Mouse (Mus musculus) heart, embryonic 15.5 days (tissue): ENCODE measurements at regions not wholly inside any gene's neighbourhood (a gene's known extent, or its start where the extent isn't known, plus 50 kb on each side); places are given as distances from the start of the nearest gene placed in this dataset.

Experiments
- ATAC-seq: fragments of 200-750 bp; cut with Nextera tagmentation; replicated peaks from 2 replicates; pipeline ENCODE4 v1.8.0; 2017; ENCODE audit warnings: low read depth, moderate TSS enrichment; ENCODE audit not compliant: insufficient number of reproducible peaks, insufficient read depth, low FRiP score
- H3K27ac ChIP-seq: fragments of 300-500 bp; sonication (generic); 2 replicates; pipeline ENCODE4 v1.5.1; 2015; ENCODE audit warnings: mild to moderate bottlenecking, inconsistent platforms
- H3K27me3 ChIP-seq: fragments of 300-500 bp; sonication (generic); 2 replicates; pipeline ENCODE4 v1.6.1; 2015; ENCODE audit warnings: inconsistent platforms
- H3K36me3 ChIP-seq: fragments of 300-500 bp; sonication (generic); 2 replicates; pipeline ENCODE4 v1.6.1; 2015; ENCODE audit warnings: mild to moderate bottlenecking, inconsistent platforms
- H3K4me1 ChIP-seq: fragments of 300-500 bp; sonication (generic); replicated peaks from 2 replicates; pipeline ENCODE4 v1.6.1; 2015; ENCODE audit warnings: inconsistent platforms
- H3K4me2 ChIP-seq: fragments of 300-500 bp; sonication (generic); 2 replicates; pipeline ENCODE4 v1.6.1; 2015; ENCODE audit warnings: inconsistent platforms, mild to moderate bottlenecking, moderate library complexity
- H3K4me3 ChIP-seq: fragments of 300-500 bp; sonication (generic); 2 replicates; pipeline ENCODE4 v1.5.1; 2015; ENCODE audit warnings: mild to moderate bottlenecking, inconsistent platforms
- H3K9ac ChIP-seq: fragments of 300-500 bp; sonication (generic); 2 replicates; pipeline ENCODE4 v1.6.1; 2015; ENCODE audit warnings: mild to moderate bottlenecking, inconsistent platforms
- H3K9me3 ChIP-seq: fragments of 300-500 bp; sonication (generic); replicated peaks from 2 replicates; pipeline ENCODE4 v1.6.1; 2016; ENCODE audit warnings: inconsistent platforms
- WGBS: fragments of 180-500 bp; shearing (Covaris S2); methylation state at CpG from one replicate; pipeline ENCODE4 v1.1.7; 2015; ENCODE audit warnings: mixed read lengths; 5-methylcytosine and 5-hydroxymethylcytosine counted together

DNA sequence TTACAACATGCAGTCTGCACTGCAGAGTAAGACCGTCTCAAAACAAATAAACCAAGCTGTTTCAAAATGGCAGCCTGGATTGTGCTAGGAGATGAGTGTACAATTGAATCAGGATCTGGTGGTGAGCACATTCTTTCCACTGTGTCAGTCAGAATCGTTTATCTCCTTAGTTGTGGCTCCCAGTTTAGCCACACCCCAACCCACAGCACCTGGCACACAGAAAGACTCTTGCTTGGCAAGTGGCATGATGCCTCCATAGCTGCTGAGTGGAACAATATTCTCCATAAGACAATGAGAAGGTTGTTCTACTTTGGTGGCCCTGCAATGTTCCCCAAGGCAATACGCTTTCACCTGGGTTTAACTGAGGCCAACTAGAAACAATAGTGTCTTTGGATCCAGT lies 616.6 kb downstream of the Insc start:
- Histone ChIP-seq H3K4me1 (peaks cover 6% of the 10 kb centered on the region), H3K9me3 (no peaks in the 10 kb centered on the region), H3K4me2 (no peak overlapping the region), H3K4me3 (no peak overlapping the region), H3K27me3 (no peaks in the 10 kb centered on the region), H3K27ac (no peak overlapping the region), H3K9ac (no peak overlapping the region), H3K36me3 (no peaks in the 10 kb centered on the region)
- ATAC-seq = no peak
- WGBS = 74% methylated on average over 3 of the region's 3 CpGs

- WGBS = 79% methylated on average over 2 of the region's 2 CpGs
- Histone ChIP-seq H3K9ac (no peak overlapping the region), H3K9me3 (no peaks in the 10 kb centered on the region), H3K27ac (no peak overlapping the region), H3K36me3 (no peaks in the 10 kb centered on the region), H3K27me3 (no peaks in the 10 kb centered on the region), H3K4me1 (peaks cover 14% of the 10 kb centered on the region), H3K4me2 (no peak overlapping the region), H3K4me3 (no peak overlapping the region)
- ATAC-seq = no peak
These were observed 618.6 kb downstream of the Insc start for GRCm38 (mm10) chr7:115362117-115362516.

DNA sequence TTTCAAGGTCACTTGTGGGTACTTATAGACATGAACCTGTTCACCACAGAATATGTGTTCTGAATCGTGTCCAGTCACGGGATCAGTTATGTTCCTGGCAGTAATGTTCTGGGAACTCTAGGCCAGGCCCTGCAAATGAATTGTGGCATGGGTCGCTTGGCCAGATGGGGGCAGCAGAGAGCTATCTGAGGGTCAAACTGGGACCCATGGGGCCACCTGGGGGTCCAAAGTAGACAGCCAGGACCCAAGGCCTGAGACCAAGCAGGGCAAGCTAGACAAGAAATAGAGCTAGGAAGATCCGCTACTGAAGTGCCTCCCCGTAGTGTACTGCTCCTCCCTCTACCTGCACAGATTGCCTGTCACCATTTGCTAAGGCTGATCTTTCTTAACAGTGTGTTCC lies 623.4 kb downstream of the Insc start:
- H3K9ac ChIP-seq = no peak overlapping the region
- ATAC-seq = peak; percentile 12; the same call in 1 of the 2 replicates
- H3K4me3 ChIP-seq = no peak overlapping the region
- H3K4me2 ChIP-seq = no peak overlapping the region
- H3K27me3 ChIP-seq = no peaks in the 10 kb centered on the region
- H3K4me1 ChIP-seq = peaks cover 8% of the 10 kb centered on the region
- no peaks in the 10 kb centered on the region for H3K36me3 ChIP-seq
- no peak overlapping the region for H3K27ac ChIP-seq
- WGBS = 44% methylated on average over 5 of the region's 5 CpGs
- no peaks in the 10 kb centered on the region for H3K9me3 ChIP-seq

- Histone ChIP-seq H3K9ac (no peak overlapping the region), H3K36me3 (no peaks in the 10 kb centered on the region), H3K9me3 (no peaks in the 10 kb centered on the region), H3K4me2 (no peak overlapping the region), H3K27me3 (no peaks in the 10 kb centered on the region), H3K4me1 (peaks cover 18% of the 10 kb centered on the region), H3K4me3 (no peak overlapping the region), H3K27ac (no peak overlapping the region)
- 80% methylated on average over 9 of the region's 9 CpGs for WGBS
- no peak for ATAC-seq
These were observed 627.6 kb downstream of the Insc start for GRCm38 (mm10) chr7:115371143-115371542.

GRCm38 (mm10) chr7:115372921-115373320 lies 629.4 kb downstream of the Insc start:
- Histone ChIP-seq H3K27ac (no peak overlapping the region), H3K9ac (no peak overlapping the region), H3K27me3 (no peaks in the 10 kb centered on the region), H3K9me3 (no peaks in the 10 kb centered on the region), H3K4me1 (peaks cover 14% of the 10 kb centered on the region), H3K4me3 (no peak overlapping the region), H3K4me2 (no peak overlapping the region), H3K36me3 (no peaks in the 10 kb centered on the region)
- ATAC-seq = no peak
- 74% methylated on average over 2 of the region's 2 CpGs for WGBS

GRCm38 (mm10) chr7:115373781-115374533 lies 630.5 kb downstream of the Insc start:
- H3K27ac ChIP-seq = peak overlapping the region; percentile 56
- peak; percentile 75 for ATAC-seq
- H3K4me3 ChIP-seq = no peak overlapping the region

DNA sequence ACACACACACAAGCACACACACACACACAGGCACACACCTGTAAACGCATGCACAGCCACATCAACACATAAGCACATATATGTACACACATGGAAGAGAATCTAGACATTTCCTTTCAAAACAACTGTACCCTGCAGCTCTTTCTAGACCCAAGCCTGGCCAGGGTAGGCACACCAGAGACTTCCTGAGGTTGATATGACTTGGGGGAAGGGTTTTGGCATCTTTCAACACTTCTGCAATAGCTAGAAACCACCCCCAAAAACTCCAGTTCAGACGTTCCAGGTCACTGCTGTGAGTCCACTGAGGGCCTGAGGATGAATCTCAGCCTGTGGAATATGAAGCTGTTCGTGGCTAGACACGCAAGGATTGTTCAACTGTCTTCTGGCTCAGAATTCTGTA lies 632.6 kb downstream of the Insc start:
- Histone ChIP-seq H3K36me3 (no peaks in the 10 kb centered on the region), H3K4me2 (no peak overlapping the region), H3K27ac (no peak overlapping the region), H3K9me3 (no peaks in the 10 kb centered on the region), H3K4me1 (peaks cover 34% of the 10 kb centered on the region), H3K9ac (no peak overlapping the region), H3K27me3 (no peaks in the 10 kb centered on the region), H3K4me3 (no peak overlapping the region)
- no peak for ATAC-seq
- 64% methylated on average over 4 of the region's 4 CpGs for WGBS

More at GRCm38 (mm10) chr7:115373781-115374533, 630.5 kb downstream of the Insc start:
- WGBS = 34% methylated on average over 8 of the region's 8 CpGs
- Histone ChIP-seq H3K9me3 (no peaks in the 10 kb centered on the region), H3K36me3 (no peaks in the 10 kb centered on the region), H3K4me2 (peak overlapping the region; percentile 8; the same call in 1 of the 2 replicates), H3K27me3 (no peaks in the 10 kb centered on the region), H3K4me1 (peaks cover 16% of the 10 kb centered on the region), H3K9ac (no peak overlapping the region)

- Histone ChIP-seq H3K9me3 (no peaks in the 10 kb centered on the region), H3K4me1 (peaks cover 33% of the 10 kb centered on the region), H3K27ac (peak overlapping the region; percentile 57; the same call in 1 of the 2 replicates), H3K36me3 (no peaks in the 10 kb centered on the region), H3K4me3 (no peak overlapping the region), H3K27me3 (no peaks in the 10 kb centered on the region), H3K4me2 (no peak overlapping the region), H3K9ac (no peak overlapping the region)
- WGBS = 72% methylated on average over 3 of the region's 3 CpGs
- ATAC-seq = no peak
These were observed 635.3 kb downstream of the Insc start for GRCm38 (mm10) chr7:115378836-115379235.

DNA sequence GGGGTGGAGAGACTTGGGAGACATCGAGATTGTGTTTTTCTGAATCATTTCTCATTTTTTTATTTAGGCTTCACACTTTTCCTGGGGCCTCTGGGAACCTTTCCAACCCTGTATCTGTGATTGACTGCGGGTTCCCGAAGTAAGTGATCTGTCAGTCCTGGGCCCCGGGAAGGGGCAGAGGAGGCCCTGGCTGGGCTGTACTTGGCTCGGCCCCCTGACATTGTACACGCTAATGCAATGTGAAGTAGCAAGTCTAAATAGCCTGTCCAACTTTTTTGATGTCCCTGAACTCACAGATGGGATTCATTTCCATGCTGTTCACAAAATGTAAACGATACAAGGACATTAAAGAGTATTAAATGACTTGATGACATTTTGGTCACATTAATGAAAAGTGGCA lies 636.1 kb downstream of the Insc start:
- H3K27ac ChIP-seq = peak overlapping the region; percentile 57; the same call in 1 of the 2 replicates
- H3K4me3 ChIP-seq = no peak overlapping the region
- no peak overlapping the region for H3K4me2 ChIP-seq
- no peaks in the 10 kb centered on the region for H3K27me3 ChIP-seq
- H3K36me3 ChIP-seq = no peaks in the 10 kb centered on the region
- no peak overlapping the region for H3K9ac ChIP-seq
- peaks cover 26% of the 10 kb centered on the region for H3K4me1 ChIP-seq
- H3K9me3 ChIP-seq = no peaks in the 10 kb centered on the region
- ATAC-seq = 0 out of 2 replicates have a peak, but pooled peaks have one; percentile 62
- 18% methylated on average over 7 of the region's 7 CpGs for WGBS

DNA sequence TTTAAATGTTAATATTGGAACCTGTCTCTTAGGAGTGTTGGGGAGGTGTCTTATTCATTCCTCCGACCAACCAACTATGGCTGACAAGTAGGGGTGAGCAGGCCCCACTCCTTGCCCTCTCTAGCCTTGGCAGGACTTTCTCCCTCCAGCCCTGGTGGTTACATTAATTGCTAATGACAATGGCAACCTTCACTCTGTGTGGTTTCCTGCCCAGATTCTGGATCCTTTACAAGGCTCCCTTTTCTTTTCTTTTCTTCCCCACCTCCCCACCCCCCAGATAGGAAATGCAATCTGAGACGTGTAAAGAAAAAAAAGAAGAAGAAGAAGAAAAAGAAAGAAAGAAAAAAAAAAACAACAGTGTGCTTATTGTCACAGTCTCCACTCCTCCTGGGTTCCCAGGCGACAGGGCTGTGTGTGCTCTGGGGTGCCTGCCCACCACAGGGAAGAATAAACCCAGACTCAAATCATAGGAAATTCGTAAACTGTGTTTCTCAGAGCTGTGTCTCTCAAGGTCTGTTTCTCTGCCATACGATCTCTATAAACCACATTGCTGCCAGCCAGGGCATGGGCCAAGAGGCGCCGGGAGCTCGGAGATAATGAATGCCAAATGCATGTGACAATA lies 637.6 kb downstream of the Insc start:
- 60% methylated on average over 8 of the region's 8 CpGs for WGBS
- H3K4me1 ChIP-seq = peaks cover 22% of the 10 kb centered on the region
- H3K27me3 ChIP-seq = no peaks in the 10 kb centered on the region
- no peak overlapping the region for H3K4me3 ChIP-seq
- no peaks in the 10 kb centered on the region for H3K36me3 ChIP-seq
- no peak overlapping the region for H3K9ac ChIP-seq
- ATAC-seq = no peak
- H3K4me2 ChIP-seq = no peak overlapping the region
- H3K27ac ChIP-seq = no peak overlapping the region
- H3K9me3 ChIP-seq = no peaks in the 10 kb centered on the region

GRCm38 (mm10) chr7:115382876-115383275 lies 639.4 kb downstream of the Insc start:
- 72% methylated on average over 2 of the region's 2 CpGs for WGBS
- Histone ChIP-seq H3K9me3 (no peaks in the 10 kb centered on the region), H3K36me3 (no peaks in the 10 kb centered on the region), H3K9ac (no peak overlapping the region), H3K4me2 (no peak overlapping the region), H3K27me3 (no peaks in the 10 kb centered on the region), H3K27ac (no peak overlapping the region), H3K4me1 (peaks cover 22% of the 10 kb centered on the region), H3K4me3 (no peak overlapping the region)
- no peak for ATAC-seq

- H3K27me3 ChIP-seq = no peaks in the 10 kb centered on the region
- no peak overlapping the region for H3K27ac ChIP-seq
- H3K4me3 ChIP-seq = no peak overlapping the region
- no peak overlapping the region for H3K9ac ChIP-seq
- ATAC-seq = no peak
- no peak overlapping the region for H3K4me2 ChIP-seq
- H3K36me3 ChIP-seq = no peaks in the 10 kb centered on the region
- 68% methylated on average over 5 of the region's 5 CpGs for WGBS
- H3K9me3 ChIP-seq = no peaks in the 10 kb centered on the region
- 0 out of 2 replicates have a peak, but pooled peaks cover 4% of the 10 kb centered on the region for H3K4me1 ChIP-seq
These were observed 645.4 kb downstream of the Insc start for GRCm38 (mm10) chr7:115388874-115389273.
